Mouse (Mus musculus) stomach, postnatal 0 days (tissue): ENCODE measurements around the gene Tuft1. TPM values are rescaled to one million over a fixed set of nuclear protein-coding genes. Genes with fewer than 3 reads are reported as not detected.
A peak's percentile ranks its signal among the peaks of the same experiment; 100 is the strongest.
"Not testable (repeated sequence)": the region's sequence is repeated elsewhere in the genome, so short reads cannot be mapped to it uniquely, and the experiment has no call there.

Experiments used
- ATAC-seq: fragments of 200-750 bp; cut with Nextera tagmentation; 2 replicates; pipeline ENCODE4 v1.8.0; 2017; ENCODE audit not compliant: low FRiP score, low TSS enrichment
- DNase-seq: peaks from one replicate; pipeline ENCODE4 v3.0.0-alpha.2; 2016; ENCODE audit warnings: low spot score
- H3K27ac ChIP-seq: fragments of 300-500 bp; sonication (generic); replicated peaks from 2 replicates; pipeline ENCODE4 v1.5.1; 2014; ENCODE audit warnings: mild to moderate bottlenecking, control low read depth
- H3K27me3 ChIP-seq: fragments of 300-500 bp; sonication (generic); 2 replicates; pipeline ENCODE4 v1.6.1; 2014; ENCODE audit warnings: low read length; ENCODE audit not compliant: control insufficient read depth, insufficient read depth
- H3K36me3 ChIP-seq: fragments of 300-500 bp; sonication (generic); 2 replicates; pipeline ENCODE4 v1.6.1; 2014; ENCODE audit warnings: low read length, mixed read lengths; ENCODE audit not compliant: control insufficient read depth, insufficient read depth
- H3K4me1 ChIP-seq: fragments of 300-500 bp; sonication (generic); replicated peaks from 2 replicates; pipeline ENCODE4 v1.6.1; 2014; ENCODE audit warnings: antibody characterized with exemption; ENCODE audit not compliant: control insufficient read depth, insufficient read depth
- H3K4me2 ChIP-seq: fragments of 300-500 bp; sonication (generic); replicated peaks from 2 replicates; pipeline ENCODE4 v1.6.1; 2014; ENCODE audit warnings: low read depth, mild to moderate bottlenecking, control low read depth, moderate library complexity
- H3K4me3 ChIP-seq: fragments of 300-500 bp; sonication (generic); 2 replicates; pipeline ENCODE4 v1.5.1; 2014; ENCODE audit warnings: low read depth, low read length, control low read depth
- H3K9ac ChIP-seq: fragments of 300-500 bp; sonication (generic); 2 replicates; pipeline ENCODE4 v1.6.1; 2014; ENCODE audit warnings: mild to moderate bottlenecking, low read length, control low read depth, mixed read lengths
- H3K9me3 ChIP-seq: fragments of 300-500 bp; sonication (generic); 2 replicates; pipeline ENCODE4 v1.6.1; 2016; ENCODE audit warnings: low read length; ENCODE audit not compliant: control insufficient read depth
- CTCF ChIP-seq: IDR thresholded peaks from 2 replicates; pipeline ENCODE4 v1.5.1; 2016; ENCODE audit warnings: antibody characterized with exemption, low read depth, mild to moderate bottlenecking, moderate library complexity
- EP300 ChIP-seq: optimal IDR thresholded peaks from 2 replicates; pipeline ENCODE3; 2016; ENCODE audit warnings: antibody characterized with exemption
- WGBS: fragments of 180-500 bp; shearing (Covaris S2); extraction: QIAGEN DNeasy Blood & Tissue Kit; methylation state at CpG from one replicate; pipeline ENCODE4 v1.1.7; 2014; 5-methylcytosine and 5-hydroxymethylcytosine counted together
- polyA plus RNA-seq: library from polyadenylated mRNA; unstranded; fragments of >200 nt; fragmentation: Nextera tagmentation; extraction: Ambion mirVana; gene quantifications from 2 replicates; pipeline ENCODE4 v1.2.1, GENCODE M21; 2015

Tuft1 gene
- polyA plus RNA-seq, 1 experiment from 2014 or later = 39.7 TPM

DNA sequence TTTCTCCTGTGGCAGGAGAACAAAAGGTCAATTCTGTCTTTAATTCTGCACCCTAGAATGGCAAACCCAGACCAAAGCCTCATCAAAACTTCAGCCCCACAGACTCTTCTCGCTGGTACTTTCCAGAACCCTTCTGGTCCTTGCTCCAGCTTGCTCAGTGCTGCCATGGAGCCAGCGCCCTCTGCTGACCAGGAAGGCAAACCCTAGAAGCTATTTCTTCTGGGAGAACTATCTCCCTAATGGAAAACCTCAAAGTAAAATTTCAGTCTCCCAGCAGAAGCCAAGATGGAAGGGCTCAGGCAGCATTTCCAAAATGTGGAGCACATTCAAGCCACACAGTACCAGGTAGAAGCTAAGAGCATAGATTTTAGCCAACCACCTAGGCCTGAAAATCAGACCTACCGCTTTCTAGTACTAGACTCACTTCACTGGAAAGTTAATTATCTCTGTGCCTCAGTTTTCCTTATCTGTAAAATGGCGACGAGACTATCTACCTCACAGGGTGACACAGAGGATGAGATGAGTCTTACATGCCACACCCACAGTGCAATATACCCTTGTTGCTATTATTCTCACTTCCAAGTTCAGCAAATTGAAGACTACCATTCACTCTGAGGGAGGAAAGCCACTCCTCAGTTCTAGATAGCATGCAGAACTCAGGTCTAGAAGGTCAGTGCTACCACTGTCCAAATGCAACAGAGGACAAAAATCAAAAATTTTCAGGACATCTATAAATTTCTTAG lies 6.6 kb upstream of the Tuft1 start:
- peak; percentile 43 for TF ChIP-seq CTCF
- H3K4me3 ChIP-seq, H3K36me3 ChIP-seq, ATAC-seq, H3K9ac ChIP-seq, H3K4me2 ChIP-seq, H3K4me1 ChIP-seq, DNase-seq, H3K27me3 ChIP-seq, H3K9me3 ChIP-seq, H3K27ac ChIP-seq: not testable (repeated sequence)
- 79% methylated on average over 3 of the region's 5 CpGs for WGBS

DNA sequence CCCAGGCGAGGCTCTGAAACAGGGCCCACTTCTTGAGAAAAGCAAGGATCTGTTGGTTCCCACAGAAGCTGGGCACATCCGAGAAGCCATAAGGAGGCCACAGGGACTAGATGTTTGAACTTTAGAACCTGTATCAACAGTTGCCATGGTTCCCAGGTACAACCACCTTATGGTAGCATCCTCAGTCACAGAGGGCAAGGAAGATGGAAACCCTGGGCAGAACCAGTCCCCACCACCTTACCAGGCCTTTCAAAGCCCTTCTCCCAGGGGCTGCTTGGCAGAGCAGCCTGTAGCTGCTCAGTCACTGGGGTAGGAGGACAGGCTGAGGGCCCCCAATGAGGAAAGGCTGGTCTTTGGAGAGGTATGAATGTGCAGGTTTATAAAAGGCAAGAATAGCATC lies 2.2 kb upstream of the Tuft1 start:
- not testable (repeated sequence) for H3K4me2 ChIP-seq

DNA sequence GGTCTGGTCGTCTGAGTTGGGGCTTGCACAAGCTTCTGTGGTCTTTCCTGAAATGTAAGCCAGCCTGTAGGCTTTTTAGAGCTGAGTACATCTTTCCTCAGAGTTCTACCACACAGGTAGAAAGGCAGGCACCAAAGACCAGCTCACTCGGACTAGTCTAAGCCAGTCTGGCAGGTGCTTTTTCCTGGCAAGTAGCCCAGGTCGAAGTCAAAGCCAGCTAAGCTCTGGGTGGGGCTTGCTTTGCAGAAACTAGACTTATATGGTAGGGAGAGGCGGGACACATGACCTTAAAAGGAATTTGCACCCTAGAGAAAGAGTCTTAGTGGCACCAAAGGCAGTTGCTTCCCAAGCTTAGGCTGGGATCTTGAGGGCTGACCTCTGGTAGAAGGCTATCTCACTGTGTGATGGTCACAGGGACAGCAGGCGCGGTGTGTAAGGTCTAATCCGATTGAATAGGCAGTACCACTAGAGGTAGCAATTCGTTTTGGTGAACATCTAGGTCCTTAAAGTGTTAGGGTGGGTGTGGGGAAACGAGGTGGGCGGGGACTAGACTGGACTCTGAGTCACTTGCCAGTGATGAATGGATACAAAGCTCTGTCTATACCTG lies 573 bp upstream of the Tuft1 start:
- H3K4me2 ChIP-seq = peak overlapping the region; percentile 34
- WGBS = 23% methylated on average over 8 of the region's 10 CpGs
- not testable (repeated sequence) for H3K4me1 ChIP-seq, H3K9ac ChIP-seq, H3K4me3 ChIP-seq, H3K36me3 ChIP-seq, H3K27me3 ChIP-seq, H3K9me3 ChIP-seq
- DNase-seq (peak; percentile 65), ATAC-seq (peak; percentile 96)
- peak; percentile 27; the same call in 1 of the 2 replicates for TF ChIP-seq CTCF
- H3K27ac ChIP-seq = peak overlapping the region; percentile 87

More for the DNA sequence above, 2.2 kb upstream of the Tuft1 start:
- not testable (repeated sequence) for H3K27ac ChIP-seq, H3K27me3 ChIP-seq, H3K9me3 ChIP-seq, H3K9ac ChIP-seq, H3K4me3 ChIP-seq, ATAC-seq, H3K4me1 ChIP-seq, H3K36me3 ChIP-seq, DNase-seq
- WGBS = 97% methylated on average over 2 of the region's 2 CpGs

DNA sequence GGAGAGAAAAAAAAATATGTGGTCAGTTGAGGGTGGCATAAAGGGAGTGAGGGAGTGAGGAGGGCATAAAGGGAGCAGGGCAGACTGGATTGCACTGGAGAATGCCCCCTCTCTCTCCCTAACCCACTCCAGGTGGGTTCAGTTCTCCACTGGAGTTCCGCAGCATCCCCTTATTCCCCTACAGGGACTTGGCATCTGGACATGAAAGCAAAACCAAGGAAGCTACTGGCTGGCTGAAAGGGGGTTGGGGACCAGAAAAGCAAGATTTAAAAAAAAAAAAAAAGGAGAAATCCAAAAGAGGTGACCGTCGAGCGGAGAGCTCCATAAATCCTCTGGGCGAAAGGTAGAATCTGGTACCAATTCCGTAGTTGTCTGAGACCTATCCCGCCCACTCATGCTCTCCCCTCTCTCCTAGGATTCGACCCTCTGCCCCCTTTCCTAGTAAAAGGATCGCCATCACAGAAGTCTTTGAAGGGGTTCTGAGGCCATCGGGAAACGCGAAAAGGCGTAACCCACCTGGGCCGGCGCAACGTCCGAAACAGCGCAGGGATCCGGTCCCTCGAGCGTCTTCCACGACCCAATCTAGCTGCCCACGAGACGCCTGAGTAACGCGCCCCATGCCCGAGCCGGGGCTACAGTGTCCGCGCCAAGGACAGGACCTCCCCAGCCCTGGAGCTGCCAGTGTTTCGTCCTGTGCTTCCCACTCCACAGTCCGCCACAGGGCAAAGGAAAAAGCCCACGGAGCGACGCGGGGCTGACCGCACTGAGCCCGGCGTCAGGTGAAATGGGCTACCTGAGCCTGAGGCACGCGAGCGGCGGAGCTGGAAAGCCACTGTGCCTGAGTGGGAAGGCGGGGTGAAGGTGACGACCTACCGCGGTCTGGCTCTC lies 576 bp downstream of the Tuft1 start:
- Histone ChIP-seq H3K9ac (peak overlapping the region; percentile 62), H3K27ac (peak overlapping the region; percentile 59), H3K4me2 (peak overlapping the region; percentile 57), H3K4me3 (peak overlapping the region; percentile 44)
- ATAC-seq, H3K9me3 ChIP-seq, H3K4me1 ChIP-seq, H3K36me3 ChIP-seq, H3K27me3 ChIP-seq: not testable (repeated sequence)
- 4% methylated on average over 19 of the region's 47 CpGs for WGBS
- DNase-seq = peak; percentile 23

DNA sequence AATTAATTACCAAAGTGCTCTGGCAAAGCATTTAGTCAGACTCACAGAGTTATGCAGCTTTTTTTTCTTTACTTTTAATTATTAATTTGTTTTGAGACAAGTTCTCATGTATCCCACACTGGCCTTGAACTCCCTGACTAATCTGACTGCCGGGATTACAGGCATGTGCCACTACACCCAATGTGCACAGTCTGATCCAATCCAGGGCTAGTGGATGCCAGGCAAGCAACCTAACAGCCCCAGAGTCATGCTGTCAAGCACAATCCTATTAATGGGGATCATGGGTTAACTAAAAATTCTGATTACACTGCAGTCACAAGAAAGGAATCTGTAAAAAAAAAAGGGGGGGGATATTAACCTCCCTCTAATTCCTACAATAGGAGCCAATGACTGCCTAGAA lies 4.7 kb downstream of the Tuft1 start:
- ATAC-seq, H3K4me3 ChIP-seq, H3K27ac ChIP-seq, H3K9me3 ChIP-seq, H3K4me2 ChIP-seq, DNase-seq, H3K27me3 ChIP-seq, H3K4me1 ChIP-seq, H3K9ac ChIP-seq, H3K36me3 ChIP-seq: not testable (repeated sequence)
- WGBS = 62% methylated on average over 1 of the region's 1 CpGs

DNA sequence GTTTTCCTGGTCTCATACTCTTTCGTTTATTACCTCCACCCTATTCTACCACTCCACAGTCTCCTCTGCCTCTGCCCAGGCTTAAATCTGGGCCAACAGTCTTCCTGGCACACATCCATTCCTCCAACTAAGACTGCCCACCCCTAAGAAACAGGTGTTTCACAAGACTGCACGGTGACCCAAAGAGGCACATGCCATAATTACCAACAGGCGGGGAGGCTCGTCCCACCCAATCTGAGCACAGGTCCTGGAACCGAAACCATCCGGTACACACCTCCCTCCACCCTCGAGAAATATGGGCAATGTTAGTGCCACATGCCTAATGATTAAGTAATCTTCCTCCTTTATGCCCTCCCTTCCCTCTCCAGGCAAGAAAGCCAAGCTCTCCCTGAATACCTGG lies 8.3 kb downstream of the Tuft1 start:
- Histone ChIP-seq H3K4me1 (peaks cover 6% of the 10 kb centered on the region), H3K9me3 (no peaks in the 10 kb centered on the region), H3K4me3 (no peak overlapping the region), H3K9ac (0 out of 2 replicates have a peak overlapping the region, but pooled peaks have one; percentile 23), H3K4me2 (peak overlapping the region; percentile 20), H3K36me3 (no peaks in the 10 kb centered on the region), H3K27ac (peak overlapping the region; percentile 91), H3K27me3 (no peaks in the 10 kb centered on the region)
- DNase-seq (peak; percentile 67), ATAC-seq (peak; percentile 61)
- WGBS = 59% methylated on average over 7 of the region's 7 CpGs
- TF ChIP-seq EP300 (peak; percentile 21), CTCF (no peak)
